Mouse (Mus musculus) ES-E14 (cell line): ENCODE data around the gene Tmem63c. TPM values are rescaled to one million over a fixed set of nuclear protein-coding genes. Genes with fewer than 3 reads are reported as not detected.

Experiments used
- DNase-seq: peaks from one replicate; pipeline ENCODE4 v3.0.0-alpha.2; 2013; ENCODE audit warnings: low read depth, low spot score
- H3K27ac ChIP-seq: 2 replicates; pipeline ENCODE4 v1.5.1; 2012; ENCODE audit warnings: low read depth, mild to moderate bottlenecking, low read length, moderate library complexity, mixed read lengths; ENCODE audit not compliant: poor library complexity, insufficient read depth, severe bottlenecking
- H3K36me3 ChIP-seq: 2 replicates; pipeline ENCODE4 v1.6.1; 2012; ENCODE audit warnings: mild to moderate bottlenecking, low read length, moderate library complexity, mixed read lengths; ENCODE audit not compliant: control insufficient read depth, poor library complexity, insufficient read depth, severe bottlenecking
- H3K4me1 ChIP-seq, 2 experiments: fragments of 150-350 bp in 1 of 2; sonication (generic) in 1 of 2; 2 replicates each; pipeline ENCODE4 v1.6.1; 2012; ENCODE audit warnings: low read length in 2 of 2, mild to moderate bottlenecking in 1 of 2, mixed read lengths in 1 of 2; ENCODE audit not compliant: control insufficient read depth in 2 of 2, insufficient read depth in 2 of 2, poor library complexity in 1 of 2
- H3K4me3 ChIP-seq, 2 experiments: fragments of 150-350 bp in 1 of 2; sonication (generic) in 1 of 2; 2 replicates each; pipeline ENCODE4 v1.5.1; 2012; ENCODE audit warnings: low read length in 2 of 2, low read depth in 1 of 2, mild to moderate bottlenecking in 1 of 2, mixed read lengths in 1 of 2; ENCODE audit not compliant: insufficient read depth in 1 of 2, poor library complexity in 1 of 2, severe bottlenecking in 1 of 2
- H3K9ac ChIP-seq: 2 replicates; pipeline ENCODE4 v1.6.1; 2012; ENCODE audit warnings: low read depth, mild to moderate bottlenecking, low read length, mixed read lengths; ENCODE audit not compliant: poor library complexity, insufficient read depth, severe bottlenecking
- H3K9me3 ChIP-seq: fragments of 150-350 bp; sonication (generic); 2 replicates; pipeline ENCODE4 v1.6.1; 2012; ENCODE audit warnings: low read depth, mild to moderate bottlenecking, low read length; ENCODE audit not compliant: control insufficient read depth, insufficient read depth
- CHD2 ChIP-seq: IDR thresholded peaks from 2 replicates; pipeline ENCODE4 v1.6.1; 2014; ENCODE audit warnings: mild to moderate bottlenecking, low read depth, low read length, inconsistent platforms
- HCFC1 ChIP-seq: IDR thresholded peaks from 2 replicates; pipeline ENCODE4 v1.6.1; 2012; ENCODE audit warnings: low read length, inconsistent platforms, borderline replicate concordance; ENCODE audit not compliant: insufficient read depth
- MAFK ChIP-seq: IDR thresholded peaks from 2 replicates; pipeline ENCODE4 v1.6.1; 2014; ENCODE audit warnings: mild to moderate bottlenecking, low read depth, low read length, inconsistent platforms; ENCODE audit not compliant: insufficient read depth
- ZC3H11A ChIP-seq: IDR thresholded peaks from 2 replicates; pipeline ENCODE4 v1.6.1; 2012; ENCODE audit warnings: low read depth, mild to moderate bottlenecking, inconsistent platforms, low read length, borderline replicate concordance
- ZNF384 ChIP-seq: IDR thresholded peaks from 2 replicates; pipeline ENCODE4 v1.6.1; 2012; ENCODE audit warnings: low read depth, low read length, inconsistent platforms
- in situ Hi-C, 2 experiments: fragments of 600-800 bp; cut with MboI; formaldehyde crosslinking; loops; one replicate each; pipeline ENCODE4 v1.15.1; 2025; ENCODE audit warnings: low sequenced_read_pairs in 2 of 2, inconsistent platforms in 1 of 2; ENCODE audit not compliant: unreplicated experiment in 2 of 2
- total RNA-seq: library from RNA; depleted of rRNA; stranded (reverse); fragments of 300-350 nt; gene quantifications from 2 replicates; pipeline ENCODE4 v1.2.3, GENCODE M21; 2012

The Tmem63c gene
- total RNA-seq, 1 experiment = 1.9 TPM

DNA sequence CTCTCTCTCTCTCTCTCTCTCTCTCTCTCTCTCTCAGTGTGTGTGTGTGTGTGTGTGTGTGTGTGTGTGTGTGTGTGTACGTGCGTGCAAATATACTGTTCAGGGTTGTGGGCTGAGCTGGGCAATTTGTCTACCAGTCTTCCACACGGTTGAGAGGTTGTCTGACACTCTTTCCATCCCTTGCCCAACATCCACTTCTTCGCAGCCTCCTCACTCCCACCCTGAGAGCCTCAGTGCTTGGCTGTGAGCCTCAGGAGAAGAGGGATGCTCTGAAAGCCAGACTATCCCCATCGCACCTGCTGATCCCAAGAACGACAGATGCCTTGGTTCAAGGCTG lies 20.3 kb upstream of the Tmem63c start:
- Histone ChIP-seq H3K4me3 (no peak overlapping the region), H3K9me3 (no peaks in the 10 kb centered on the region), H3K9ac (no peak overlapping the region), H3K27ac (no peak overlapping the region), H3K4me1 (peaks cover 0 to 11% of the 10 kb centered on the region in 2 experiments; a peak in 1 of 4 replicates), H3K36me3 (no peaks in the 10 kb centered on the region)
- in situ Hi-C loops = no loop called here
- no peak for DNase-seq
- TF ChIP-seq ZNF384 (no peak), ZC3H11A (no peak), CHD2 (no peak)

DNA sequence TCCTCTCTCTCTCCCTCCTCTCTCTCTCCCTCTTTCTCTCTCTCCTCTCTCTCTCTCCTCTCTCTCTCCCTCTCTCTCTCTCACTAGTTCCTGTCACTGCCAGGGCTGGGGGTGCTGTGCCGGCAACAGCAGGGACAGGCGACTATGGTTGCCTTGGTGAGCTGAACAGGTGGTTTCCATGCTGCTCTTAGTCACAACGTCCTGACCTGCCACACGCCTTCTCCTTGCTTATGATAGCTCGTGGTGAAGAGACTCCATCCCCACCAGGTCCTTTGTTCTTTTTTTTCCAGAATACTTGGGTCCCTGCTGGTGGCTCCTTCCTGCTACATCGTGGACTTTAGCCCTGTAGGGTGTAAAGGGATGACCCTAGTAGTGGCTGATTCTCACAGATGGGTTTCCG lies 18.9 kb upstream of the Tmem63c start:
- Histone ChIP-seq H3K9me3 (no peaks in the 10 kb centered on the region), H3K36me3 (no peaks in the 10 kb centered on the region), H3K9ac (no peak overlapping the region), H3K4me1 (peaks cover 0 to 11% of the 10 kb centered on the region in 2 experiments; a peak in 1 of 4 replicates), H3K27ac (no peak overlapping the region), H3K4me3 (no peak overlapping the region)
- TF ChIP-seq ZNF384 (no peak), HCFC1 (no peak), MAFK (no peak), ZC3H11A (no peak), CHD2 (no peak)
- no peak for DNase-seq
- in situ Hi-C loops = no loop called here

DNA sequence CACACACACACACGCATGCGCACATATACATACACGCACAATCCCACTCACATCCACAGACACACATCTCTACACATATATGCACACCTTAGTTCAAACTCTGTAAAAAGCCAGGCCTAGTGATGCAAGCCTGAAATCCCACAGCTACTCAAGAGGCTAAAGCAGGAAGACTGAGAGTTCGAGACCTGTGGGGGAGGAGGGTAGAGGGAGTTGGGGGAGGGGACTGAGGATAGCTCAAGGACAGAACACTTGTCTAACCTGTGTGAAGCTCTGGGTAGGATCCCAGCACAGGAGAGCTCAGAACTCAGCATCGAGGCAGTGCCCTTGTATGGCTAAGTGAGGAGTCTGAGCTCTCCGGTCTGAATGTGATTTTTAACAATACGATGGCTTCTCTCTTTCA lies 18.3 kb upstream of the Tmem63c start:
- Histone ChIP-seq H3K36me3 (no peaks in the 10 kb centered on the region), H3K9me3 (no peaks in the 10 kb centered on the region), H3K9ac (no peak overlapping the region), H3K4me1 (peaks cover 0 to 11% of the 10 kb centered on the region in 2 experiments; a peak in 1 of 4 replicates), H3K27ac (no peak overlapping the region), H3K4me3 (no peak overlapping the region)
- DNase-seq = no peak
- TF ChIP-seq HCFC1 = no peak
- TF ChIP-seq CHD2 = no peak
- no peak for TF ChIP-seq ZC3H11A
- no peak for TF ChIP-seq MAFK
- no peak for TF ChIP-seq ZNF384
- in situ Hi-C loops = no loop called here

DNA sequence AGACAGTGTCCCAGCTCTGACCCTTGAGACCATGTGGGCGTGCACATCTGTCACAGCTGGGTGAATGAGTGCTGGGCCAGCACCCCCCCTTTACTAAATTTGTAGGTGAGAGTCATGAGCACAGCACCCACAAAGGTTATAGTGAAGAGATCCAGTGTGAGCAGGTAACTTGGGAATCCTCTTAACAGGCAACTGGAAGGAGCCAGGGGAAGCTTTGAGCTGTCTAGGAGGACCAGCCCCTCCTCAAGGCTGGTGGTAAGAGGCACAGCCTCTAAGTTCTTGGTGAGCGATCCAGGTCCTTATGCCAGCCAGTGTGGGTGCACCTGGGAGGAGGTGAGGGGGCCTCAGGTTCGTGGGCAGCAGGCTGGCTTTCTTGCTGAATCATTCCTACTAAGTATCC lies 17.5 kb upstream of the Tmem63c start:
- Histone ChIP-seq H3K36me3 (no peaks in the 10 kb centered on the region), H3K4me1 (peaks cover 0 to 11% of the 10 kb centered on the region in 2 experiments; a peak in 1 of 4 replicates), H3K9me3 (no peaks in the 10 kb centered on the region), H3K4me3 (no peak overlapping the region), H3K27ac (no peak overlapping the region), H3K9ac (no peak overlapping the region)
- no peak for TF ChIP-seq CHD2
- TF ChIP-seq ZNF384 = no peak
- TF ChIP-seq MAFK = no peak
- TF ChIP-seq HCFC1 = no peak
- no peak for TF ChIP-seq ZC3H11A
- in situ Hi-C loops = no loop called here
- DNase-seq = no peak

DNA sequence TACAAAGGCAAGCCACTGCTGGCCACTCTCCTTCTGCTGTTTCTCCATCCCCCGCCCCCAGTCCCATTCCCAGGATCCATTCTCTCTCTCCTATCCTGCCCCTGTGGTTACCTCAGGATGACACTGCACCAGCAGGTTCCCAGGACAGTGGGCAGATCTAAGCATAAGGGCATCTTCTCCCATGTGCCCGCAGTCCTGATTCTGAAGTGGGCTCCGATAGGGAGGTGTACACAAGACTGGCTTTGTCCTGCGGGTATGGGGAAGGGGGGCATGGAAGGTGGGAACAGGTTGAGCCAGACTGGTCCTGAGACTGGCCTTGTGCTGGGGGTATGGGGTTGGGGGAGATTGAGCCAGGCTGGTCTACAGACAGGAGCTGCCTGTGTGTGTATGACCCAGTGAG lies 16.5 kb upstream of the Tmem63c start:
- DNase-seq = no peak
- Histone ChIP-seq H3K4me3 (no peak overlapping the region), H3K27ac (no peak overlapping the region), H3K9ac (no peak overlapping the region), H3K36me3 (no peaks in the 10 kb centered on the region), H3K4me1 (peaks cover 0 to 11% of the 10 kb centered on the region in 2 experiments; a peak in 1 of 4 replicates), H3K9me3 (no peaks in the 10 kb centered on the region)
- in situ Hi-C loops = no loop called here
- TF ChIP-seq ZNF384 (no peak), ZC3H11A (no peak), HCFC1 (no peak)
